Mouse (Mus musculus) stomach, postnatal 0 days (tissue): ENCODE data around the gene Dtx3l. TPM values are rescaled to one million over a fixed set of nuclear protein-coding genes. Genes with fewer than 3 reads are reported as not detected.

Experiments used
- ATAC-seq: fragments of 200-750 bp; cut with Nextera tagmentation; 2 replicates; pipeline ENCODE4 v1.8.0; 2017; ENCODE audit not compliant: low FRiP score, low TSS enrichment
- DNase-seq: peaks from one replicate; pipeline ENCODE4 v3.0.0-alpha.2; 2016; ENCODE audit warnings: low spot score
- H3K27ac ChIP-seq: fragments of 300-500 bp; sonication (generic); replicated peaks from 2 replicates; pipeline ENCODE4 v1.5.1; 2014; ENCODE audit warnings: mild to moderate bottlenecking, control low read depth
- H3K27me3 ChIP-seq: fragments of 300-500 bp; sonication (generic); 2 replicates; pipeline ENCODE4 v1.6.1; 2014; ENCODE audit warnings: low read length; ENCODE audit not compliant: control insufficient read depth, insufficient read depth
- H3K36me3 ChIP-seq: fragments of 300-500 bp; sonication (generic); 2 replicates; pipeline ENCODE4 v1.6.1; 2014; ENCODE audit warnings: low read length, mixed read lengths; ENCODE audit not compliant: control insufficient read depth, insufficient read depth
- H3K4me1 ChIP-seq: fragments of 300-500 bp; sonication (generic); replicated peaks from 2 replicates; pipeline ENCODE4 v1.6.1; 2014; ENCODE audit warnings: antibody characterized with exemption; ENCODE audit not compliant: control insufficient read depth, insufficient read depth
- H3K4me2 ChIP-seq: fragments of 300-500 bp; sonication (generic); replicated peaks from 2 replicates; pipeline ENCODE4 v1.6.1; 2014; ENCODE audit warnings: low read depth, mild to moderate bottlenecking, control low read depth, moderate library complexity
- H3K4me3 ChIP-seq: fragments of 300-500 bp; sonication (generic); 2 replicates; pipeline ENCODE4 v1.5.1; 2014; ENCODE audit warnings: low read depth, low read length, control low read depth
- H3K9ac ChIP-seq: fragments of 300-500 bp; sonication (generic); 2 replicates; pipeline ENCODE4 v1.6.1; 2014; ENCODE audit warnings: mild to moderate bottlenecking, low read length, control low read depth, mixed read lengths
- H3K9me3 ChIP-seq: fragments of 300-500 bp; sonication (generic); 2 replicates; pipeline ENCODE4 v1.6.1; 2016; ENCODE audit warnings: low read length; ENCODE audit not compliant: control insufficient read depth
- CTCF ChIP-seq: IDR thresholded peaks from 2 replicates; pipeline ENCODE4 v1.5.1; 2016; ENCODE audit warnings: antibody characterized with exemption, low read depth, mild to moderate bottlenecking, moderate library complexity
- EP300 ChIP-seq: optimal IDR thresholded peaks from 2 replicates; pipeline ENCODE3; 2016; ENCODE audit warnings: antibody characterized with exemption
- WGBS: fragments of 180-500 bp; shearing (Covaris S2); extraction: QIAGEN DNeasy Blood & Tissue Kit; methylation state at CpG from one replicate; pipeline ENCODE4 v1.1.7; 2014; 5-methylcytosine and 5-hydroxymethylcytosine counted together
- polyA plus RNA-seq: library from polyadenylated mRNA; unstranded; fragments of >200 nt; fragmentation: Nextera tagmentation; extraction: Ambion mirVana; gene quantifications from 2 replicates; pipeline ENCODE4 v1.2.1, GENCODE M21; 2015

Dtx3l gene
- polyA plus RNA-seq, 1 experiment from 2014 or later, result 4.4 TPM

DNA sequence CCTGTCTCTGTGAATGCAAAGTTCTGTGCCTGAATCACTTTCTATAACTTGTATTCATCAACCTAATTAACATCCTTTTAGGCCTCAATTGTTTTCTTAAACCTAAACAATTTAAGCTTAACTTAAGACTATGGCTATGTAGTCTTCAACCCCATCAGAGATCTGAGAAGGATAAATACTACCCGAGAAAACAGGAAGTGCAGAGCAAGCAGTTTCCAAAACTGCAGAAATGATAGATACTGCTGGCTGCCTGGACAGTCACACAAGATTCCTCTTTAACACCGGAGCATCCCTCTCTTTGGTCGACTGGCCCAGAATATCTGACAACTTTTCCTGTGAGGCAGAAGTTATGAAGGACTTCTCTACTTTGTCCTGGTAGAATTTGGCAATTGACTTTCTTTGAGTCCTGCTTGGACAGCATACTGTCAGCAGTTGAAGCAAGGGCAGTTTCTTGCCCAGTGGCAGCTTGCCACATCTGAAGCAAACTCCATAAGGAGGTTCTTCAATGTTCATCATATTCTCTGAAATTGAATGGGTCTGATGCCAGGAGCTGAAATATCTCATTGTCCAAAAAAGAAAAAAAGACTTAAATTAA lies 16.6 kb downstream of the Dtx3l start:
- TF ChIP-seq EP300, result no peak
- no peak for DNase-seq
- Histone ChIP-seq H3K9ac (no peak overlapping the region), H3K36me3 (no peaks in the 10 kb centered on the region), H3K27ac (no peak overlapping the region), H3K27me3 (no peaks in the 10 kb centered on the region), H3K4me3 (no peak overlapping the region), H3K9me3 (no peaks in the 10 kb centered on the region), H3K4me1 (no peaks in the 10 kb centered on the region), H3K4me2 (no peak overlapping the region)
- ATAC-seq, result no peak
- 61% methylated on average over 3 of the region's 3 CpGs for WGBS

- ATAC-seq, result no peak
- H3K36me3 ChIP-seq, result no peaks in the 10 kb centered on the region
- DNase-seq, result no peak
- H3K9me3 ChIP-seq, result no peaks in the 10 kb centered on the region
- H3K9ac ChIP-seq, result no peak overlapping the region
- H3K4me1 ChIP-seq, result no peaks in the 10 kb centered on the region
- H3K27ac ChIP-seq, result no peak overlapping the region
- WGBS, result 75% methylated on average over 2 of the region's 2 CpGs
- H3K4me2 ChIP-seq, result no peak overlapping the region
- TF ChIP-seq CTCF (no peak), EP300 (no peak)
- H3K27me3 ChIP-seq, result no peaks in the 10 kb centered on the region
- no peak overlapping the region for H3K4me3 ChIP-seq
Observed at GRCm38 (mm10) chr16:35921676-35922235, 17.2 kb downstream of the Dtx3l start.

DNA sequence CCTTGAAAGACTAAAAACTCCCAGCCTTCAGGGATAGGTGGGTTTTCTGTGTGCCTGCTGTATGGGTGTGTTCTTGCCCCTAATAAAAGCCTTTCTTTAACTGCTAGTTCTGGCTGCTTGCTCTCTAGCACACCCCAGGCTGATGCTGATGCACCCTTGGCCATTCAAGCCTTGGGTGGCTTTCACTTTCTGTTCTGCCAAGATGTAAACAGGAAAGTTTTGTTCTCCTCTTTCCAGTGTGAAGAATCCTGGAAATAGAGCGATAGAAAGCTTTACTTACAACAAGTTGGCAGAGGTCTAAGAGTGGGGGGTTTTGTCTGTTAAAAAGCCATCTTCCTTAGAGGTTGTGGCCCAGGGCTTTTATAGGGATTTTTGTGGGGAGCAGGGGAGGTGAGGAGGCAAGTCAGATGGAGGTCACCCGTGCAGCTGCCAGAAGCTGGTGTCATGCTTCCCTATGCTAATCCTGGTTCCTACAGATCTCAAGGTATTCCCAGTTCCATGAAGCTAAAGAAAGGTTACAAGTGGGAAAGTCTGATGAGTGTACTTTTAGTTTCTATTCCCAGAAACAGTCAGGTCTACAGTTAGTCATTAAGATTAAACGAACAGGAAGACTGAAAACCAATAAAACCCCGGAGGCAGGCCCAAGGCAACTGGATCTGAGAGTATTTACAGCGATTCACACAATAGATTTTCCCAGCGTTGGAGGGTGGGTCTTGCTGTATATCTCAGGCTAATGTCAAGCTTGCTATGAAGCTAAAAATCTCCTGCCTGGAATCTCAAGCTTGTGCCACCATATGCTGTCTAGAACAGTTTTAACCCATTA lies 20.0 kb downstream of the Dtx3l start:
- no peak overlapping the region for H3K4me3 ChIP-seq
- H3K36me3 ChIP-seq, result no peaks in the 10 kb centered on the region
- no peaks in the 10 kb centered on the region for H3K27me3 ChIP-seq
- no peak overlapping the region for H3K27ac ChIP-seq
- H3K4me2 ChIP-seq, result no peak overlapping the region
- no peaks in the 10 kb centered on the region for H3K4me1 ChIP-seq
- ATAC-seq, result 0 out of 2 replicates have a peak, but pooled peaks have one; percentile 35
- H3K9me3 ChIP-seq, result no peaks in the 10 kb centered on the region
- no peak for DNase-seq
- no peak for TF ChIP-seq EP300
- TF ChIP-seq CTCF, result no peak
- WGBS, result 74% methylated on average over 6 of the region's 6 CpGs
- H3K9ac ChIP-seq, result no peak overlapping the region

DNA sequence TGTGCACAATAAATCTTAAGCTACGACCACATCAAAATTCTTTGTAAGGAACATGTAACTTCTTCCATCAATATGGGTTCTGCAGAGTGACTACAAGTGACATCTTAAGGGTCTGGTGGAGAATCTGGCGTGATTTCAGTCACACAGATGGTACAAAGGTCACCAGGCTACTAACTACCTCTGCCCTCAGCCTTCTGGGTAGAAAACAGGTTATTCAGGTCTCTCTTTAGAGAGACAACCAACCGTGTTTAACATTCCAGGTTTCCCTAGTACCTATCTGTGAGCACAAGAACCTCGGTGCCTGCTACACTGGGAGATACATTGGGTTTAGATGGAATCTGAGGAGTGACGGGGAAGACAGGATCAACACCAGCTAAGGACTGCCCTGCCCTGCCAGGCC lies 24.6 kb downstream of the Dtx3l start:
- Histone ChIP-seq H3K4me2 (no peak overlapping the region), H3K27me3 (no peaks in the 10 kb centered on the region), H3K9ac (no peak overlapping the region), H3K4me1 (no peaks in the 10 kb centered on the region), H3K36me3 (no peaks in the 10 kb centered on the region), H3K9me3 (no peaks in the 10 kb centered on the region), H3K27ac (no peak overlapping the region), H3K4me3 (no peak overlapping the region)
- TF ChIP-seq EP300, result no peak
- no peak for TF ChIP-seq CTCF
- 57% methylated on average over 5 of the region's 5 CpGs for WGBS
- ATAC-seq (peak; percentile 42; the same call in 1 of the 2 replicates), DNase-seq (no peak)

GRCm38 (mm10) chr16:35913526-35913925 lies 25.4 kb downstream of the Dtx3l start:
- 70% methylated on average over 1 of the region's 1 CpGs for WGBS
- Histone ChIP-seq H3K4me3 (no peak overlapping the region), H3K36me3 (no peaks in the 10 kb centered on the region), H3K27ac (no peak overlapping the region), H3K4me2 (no peak overlapping the region), H3K27me3 (no peaks in the 10 kb centered on the region), H3K4me1 (no peaks in the 10 kb centered on the region), H3K9ac (no peak overlapping the region), H3K9me3 (no peaks in the 10 kb centered on the region)
- peak; percentile 66 for TF ChIP-seq CTCF
- no peak for TF ChIP-seq EP300
- no peak for ATAC-seq
- peak; percentile 30 for DNase-seq

DNA sequence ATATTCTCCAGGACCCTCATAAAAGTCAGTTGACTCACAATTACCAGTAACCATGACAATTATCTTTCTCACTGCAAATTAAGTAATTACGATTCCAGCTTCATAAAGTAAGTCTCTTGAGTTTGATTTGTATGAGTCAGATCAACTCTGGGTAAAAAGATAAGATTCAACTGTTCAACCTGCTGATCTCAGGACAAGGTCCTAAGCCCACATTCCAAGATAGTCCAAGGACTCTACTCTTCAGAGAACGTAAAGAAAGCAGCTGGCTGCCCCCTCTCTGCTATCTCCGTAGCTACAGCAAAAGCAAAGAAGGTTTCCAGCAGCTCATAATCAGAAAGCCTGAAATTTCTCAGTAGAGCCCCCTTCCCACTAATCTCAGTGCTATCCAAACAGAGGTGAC lies 27.5 kb downstream of the Dtx3l start:
- TF ChIP-seq CTCF (no peak), EP300 (no peak)
- Histone ChIP-seq H3K27me3 (no peaks in the 10 kb centered on the region), H3K4me3 (no peak overlapping the region), H3K4me2 (no peak overlapping the region), H3K9ac (no peak overlapping the region), H3K36me3 (no peaks in the 10 kb centered on the region), H3K4me1 (no peaks in the 10 kb centered on the region), H3K27ac (no peak overlapping the region), H3K9me3 (no peaks in the 10 kb centered on the region)
- 53% methylated on average over 3 of the region's 3 CpGs for WGBS
- DNase-seq (no peak), ATAC-seq (no peak)
